Mouse (Mus musculus): ENCODE results near the gene Cux1.

Gene Cux1

GRCm38 (mm10) chr5:136566812-136567175 lies 496 bp downstream of the Cux1 start:
- no peak for DNase-seq (ENCODE audit: low spot score)

GRCm38 (mm10) chr5:136566001-136566811 lies 1.1 kb downstream of the Cux1 start:
- peak; percentile 53 for DNase-seq (ENCODE audit: low spot score)

GRCm38 (mm10) chr5:136565311-136565811 lies 1.9 kb downstream of the Cux1 start:
- DNase-seq (ENCODE audit: low spot score), result peak; percentile 36

GRCm38 (mm10) chr5:136564613-136565299 lies 2.5 kb downstream of the Cux1 start:
- no peak for DNase-seq (ENCODE audit: low spot score)

GRCm38 (mm10) chr5:136563996-136564395 lies 3.3 kb downstream of the Cux1 start:
- no peak for DNase-seq (ENCODE audit: low spot score)

GRCm38 (mm10) chr5:136563104-136563503 lies 4.2 kb downstream of the Cux1 start:
- DNase-seq (ENCODE audit: low spot score), result no peak

- DNase-seq (ENCODE audit: low spot score), result no peak
Observed at GRCm38 (mm10) chr5:136562212-136562611, 5.1 kb downstream of the Cux1 start.

- DNase-seq (ENCODE audit: low spot score), result no peak
Observed at GRCm38 (mm10) chr5:136561641-136562040, 5.6 kb downstream of the Cux1 start.

- no peak for DNase-seq (ENCODE audit: low spot score)
Observed at GRCm38 (mm10) chr5:136560656-136561055, 6.6 kb downstream of the Cux1 start.

- no peak for DNase-seq (ENCODE audit: low spot score)
Observed at GRCm38 (mm10) chr5:136557446-136557845, 9.8 kb downstream of the Cux1 start.

- DNase-seq (ENCODE audit: low spot score), result no peak
Observed at GRCm38 (mm10) chr5:136556328-136557262, 10.7 kb downstream of the Cux1 start.

- DNase-seq (ENCODE audit: low spot score), result no peak
Observed at GRCm38 (mm10) chr5:136555703-136556102, 11.6 kb downstream of the Cux1 start.

- DNase-seq (ENCODE audit: low spot score), result no peak
Observed at GRCm38 (mm10) chr5:136552832-136553231, 14.5 kb downstream of the Cux1 start.

- DNase-seq (ENCODE audit: low spot score), result no peak
Observed at GRCm38 (mm10) chr5:136552093-136552492, 15.2 kb downstream of the Cux1 start.

GRCm38 (mm10) chr5:136551571-136551970 lies 15.7 kb downstream of the Cux1 start:
- DNase-seq (ENCODE audit: low spot score), result no peak

GRCm38 (mm10) chr5:136550726-136551125 lies 16.6 kb downstream of the Cux1 start:
- no peak for DNase-seq (ENCODE audit: low spot score)

GRCm38 (mm10) chr5:136548776-136549175 lies 18.5 kb downstream of the Cux1 start:
- DNase-seq (ENCODE audit: low spot score), result no peak

GRCm38 (mm10) chr5:136545061-136545460 lies 22.2 kb downstream of the Cux1 start:
- no peak for DNase-seq (ENCODE audit: low spot score)

GRCm38 (mm10) chr5:136543171-136543570 lies 24.1 kb downstream of the Cux1 start:
- no peak for DNase-seq (ENCODE audit: low spot score)

- DNase-seq (ENCODE audit: low spot score), result no peak
Observed at GRCm38 (mm10) chr5:136540952-136541351, 26.3 kb downstream of the Cux1 start.

- DNase-seq (ENCODE audit: low spot score), result no peak
Observed at GRCm38 (mm10) chr5:136540055-136540838, 27.0 kb downstream of the Cux1 start.
